Mouse (Mus musculus): ENCODE measurements at regions not wholly inside any gene's neighbourhood (a gene's known extent, or its start where the extent isn't known, plus 50 kb on each side); places are given as distances from the start of the nearest gene placed in this dataset.

GRCm38 (mm10) chr13:25560339-25560738 is 290.0 kb upstream of the Nrsn1 start:
- TF ChIP-seq EP300 (IDR thresholded peaks at IDR 0.05; ENCODE audit: low read depth) (no peak), CTCF (IDR thresholded peaks at IDR 0.05; ENCODE audit: low read depth) (no peak)
